Mouse (Mus musculus): ENCODE data around the gene Arhgap10. TPM values are rescaled to one million over a fixed set of nuclear protein-coding genes. Genes with fewer than 3 reads are reported as not detected.
"Not testable (repeated sequence)": the region's sequence is repeated elsewhere in the genome, so short reads cannot be mapped to it uniquely, and the experiment has no call there.

Gene Arhgap10
- polyA plus RNA-seq, 1 experiment from 2014 or later = 25.7 TPM

DNA sequence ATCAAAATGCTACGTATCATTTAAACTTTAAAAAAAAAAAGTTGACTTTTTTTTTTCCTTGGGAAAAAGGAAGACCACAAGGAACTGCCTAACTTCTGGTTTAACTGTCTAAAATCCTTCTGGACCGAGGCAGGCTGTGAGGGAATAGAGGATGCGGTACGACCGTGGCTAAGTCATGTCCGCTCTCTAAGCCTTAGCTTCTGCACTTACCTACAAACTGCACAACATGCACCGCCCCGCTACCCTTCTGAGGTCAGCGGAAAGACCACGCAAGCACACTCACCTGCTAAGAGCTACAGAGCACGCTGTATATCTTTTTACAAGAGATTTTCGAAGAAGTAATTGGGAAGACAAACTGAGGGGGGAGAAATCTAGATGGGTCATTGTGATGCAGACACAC, 186.6 kb downstream of the Arhgap10 start:
- DNase-seq (ENCODE audit: low spot score) = no peak
- no peak overlapping the region for H3K4me3 ChIP-seq
- 90% methylated on average over 12 of the region's 12 CpGs for WGBS

DNA sequence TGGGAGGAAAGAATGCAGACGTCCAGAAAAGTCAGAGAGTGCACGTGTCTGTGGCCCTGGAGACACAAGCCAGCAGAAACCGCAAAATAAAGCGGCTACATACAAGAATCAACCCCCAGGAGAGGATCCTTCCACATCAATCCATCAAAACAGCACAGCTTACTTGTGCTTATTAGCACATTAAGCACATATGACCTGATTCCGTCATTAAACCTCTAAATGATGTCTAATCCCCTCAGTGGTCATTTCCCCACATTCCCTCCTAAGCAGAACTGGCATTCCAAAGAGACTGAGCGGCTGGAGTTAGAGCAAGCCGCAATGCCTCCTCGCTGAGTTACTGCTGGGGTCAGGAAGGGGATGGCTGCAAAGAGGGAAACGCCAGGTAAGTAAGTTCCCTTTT, 187.4 kb downstream of the Arhgap10 start:
- Histone ChIP-seq H3K9me3 (no peaks in the 10 kb centered on the region), H3K27me3 (ENCODE audit: insufficient read depth, poor library complexity, severe bottlenecking) (no peaks in the 10 kb centered on the region), H3K4me1 (peaks cover 29% of the 10 kb centered on the region), H3K4me3 (no peak overlapping the region), H3K36me3 (0 out of 2 replicates have a peak, but pooled peaks cover 12% of the 10 kb centered on the region), H3K27ac (no peak overlapping the region)
- peak; percentile 27 for DNase-seq (ENCODE audit: low spot score)
- WGBS = 77% methylated on average over 9 of the region's 9 CpGs

More for the DNA sequence above, 186.6 kb downstream of the Arhgap10 start:
- H3K36me3 ChIP-seq = 0 out of 2 replicates have a peak, but pooled peaks cover 12% of the 10 kb centered on the region
- peaks cover 29% of the 10 kb centered on the region for H3K4me1 ChIP-seq
- no peak overlapping the region for H3K27ac ChIP-seq
- no peaks in the 10 kb centered on the region for H3K27me3 ChIP-seq (ENCODE audit: insufficient read depth, poor library complexity, severe bottlenecking)
- H3K9me3 ChIP-seq = no peaks in the 10 kb centered on the region

DNA sequence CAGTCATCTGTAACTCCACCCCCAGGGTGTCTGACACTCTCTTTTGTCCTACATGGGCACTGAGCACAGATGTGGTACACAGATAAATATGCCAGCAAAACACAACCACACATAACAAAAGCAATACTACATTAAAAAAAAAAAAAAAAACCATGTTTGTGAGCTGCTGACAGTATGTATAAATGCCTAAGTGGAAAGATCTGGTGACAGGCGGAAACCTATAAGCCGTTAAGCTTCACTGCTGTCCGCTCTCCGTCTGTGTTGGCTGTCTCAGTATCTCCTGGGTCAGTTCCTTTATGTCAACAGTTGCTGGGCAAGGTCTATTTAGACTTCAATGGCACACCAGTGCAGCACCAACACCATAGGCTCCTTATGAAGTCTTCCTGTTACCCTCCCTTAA, 188.0 kb downstream of the Arhgap10 start:
- peaks cover 29% of the 10 kb centered on the region for H3K4me1 ChIP-seq
- WGBS = 33% methylated on average over 4 of the region's 4 CpGs
- no peak overlapping the region for H3K4me3 ChIP-seq
- 0 out of 2 replicates have a peak, but pooled peaks cover 12% of the 10 kb centered on the region for H3K36me3 ChIP-seq
- no peak overlapping the region for H3K27ac ChIP-seq
- no peak for DNase-seq (ENCODE audit: low spot score)
- H3K9me3 ChIP-seq = no peaks in the 10 kb centered on the region
- H3K27me3 ChIP-seq (ENCODE audit: insufficient read depth, poor library complexity, severe bottlenecking) = no peaks in the 10 kb centered on the region

DNA sequence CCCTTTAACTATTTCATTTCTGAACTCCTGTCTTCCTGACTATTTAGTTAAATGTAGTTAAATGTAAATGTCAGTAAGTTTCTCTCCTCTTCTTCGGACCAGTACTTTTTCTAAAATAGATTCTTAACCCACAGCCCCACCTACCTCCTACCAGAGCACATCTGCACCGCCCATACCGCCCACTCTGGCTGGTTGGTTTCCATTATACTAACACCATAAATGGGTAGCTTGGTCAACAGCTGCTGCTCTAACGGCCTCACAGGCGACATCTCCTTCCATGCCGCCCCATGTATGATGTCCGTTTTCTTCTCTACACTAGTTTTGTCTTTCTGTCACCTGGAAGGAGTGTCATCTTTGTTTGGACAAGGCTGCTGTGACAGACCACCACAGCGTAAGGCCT, 189.3 kb downstream of the Arhgap10 start:
- H3K27ac ChIP-seq = no peak overlapping the region
- H3K36me3 ChIP-seq = 0 out of 2 replicates have a peak, but pooled peaks cover 5% of the 10 kb centered on the region
- 90% methylated on average over 8 of the region's 8 CpGs for WGBS
- H3K4me1 ChIP-seq = peaks cover 29% of the 10 kb centered on the region
- H3K9me3 ChIP-seq = no peaks in the 10 kb centered on the region
- no peak overlapping the region for H3K4me3 ChIP-seq
- DNase-seq (ENCODE audit: low spot score) = no peak
- H3K27me3 ChIP-seq (ENCODE audit: insufficient read depth, poor library complexity, severe bottlenecking) = no peaks in the 10 kb centered on the region

DNA sequence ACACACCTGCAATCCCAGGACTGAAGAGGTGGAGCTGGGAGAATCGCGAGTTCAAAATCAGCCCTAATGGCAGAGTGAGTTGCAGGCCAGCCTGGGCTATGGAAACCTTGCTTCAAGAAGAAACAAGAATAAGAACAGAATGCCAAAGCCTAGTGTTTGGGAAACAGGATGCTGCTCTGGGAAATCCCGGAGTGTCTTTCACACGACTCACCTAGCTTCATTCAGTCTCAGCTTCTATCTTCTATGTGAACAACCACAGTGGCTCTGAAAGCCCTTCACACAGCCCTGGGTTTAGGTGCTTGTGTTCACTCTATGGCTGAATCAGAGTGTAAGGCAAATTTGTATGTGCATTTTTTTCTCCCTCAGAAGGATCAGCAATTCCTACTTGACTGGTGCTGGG, 190.4 kb downstream of the Arhgap10 start:
- DNase-seq (ENCODE audit: low spot score) = no peak
- Histone ChIP-seq H3K27ac (no peak overlapping the region), H3K9me3 (no peaks in the 10 kb centered on the region), H3K4me1 (peaks cover 29% of the 10 kb centered on the region), H3K27me3 (ENCODE audit: insufficient read depth, poor library complexity, severe bottlenecking) (no peaks in the 10 kb centered on the region), H3K4me3 (no peak overlapping the region), H3K36me3 (0 out of 2 replicates have a peak, but pooled peaks cover 5% of the 10 kb centered on the region)
- 91% methylated on average over 4 of the region's 4 CpGs for WGBS

DNA sequence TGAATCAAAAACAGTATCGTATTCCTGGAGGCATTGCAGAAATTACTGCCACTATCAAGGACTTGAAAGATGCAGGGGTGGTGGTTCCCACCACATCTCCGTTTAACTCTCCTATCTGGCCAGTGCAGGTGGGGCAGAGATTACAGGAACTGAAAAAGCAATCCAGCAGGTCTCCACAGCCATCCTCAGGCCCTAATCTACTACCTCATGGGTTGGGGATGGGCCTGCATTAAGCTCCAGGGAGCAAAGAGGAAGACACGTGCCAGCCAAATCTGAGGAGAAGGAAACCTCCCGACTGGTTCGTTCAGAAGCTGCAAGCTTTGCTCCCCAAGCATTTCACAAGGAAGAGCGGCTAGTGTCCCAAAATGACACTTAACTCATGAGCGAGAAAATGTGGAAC, 195.0 kb downstream of the Arhgap10 start:
- not testable (repeated sequence) for H3K4me1 ChIP-seq; H3K9me3 ChIP-seq; H3K36me3 ChIP-seq; H3K4me3 ChIP-seq; H3K27ac ChIP-seq; H3K27me3 ChIP-seq (ENCODE audit: insufficient read depth, poor library complexity, severe bottlenecking)
- DNase-seq (ENCODE audit: low spot score) = peak; percentile 53
- WGBS = 86% methylated on average over 6 of the region's 7 CpGs

DNA sequence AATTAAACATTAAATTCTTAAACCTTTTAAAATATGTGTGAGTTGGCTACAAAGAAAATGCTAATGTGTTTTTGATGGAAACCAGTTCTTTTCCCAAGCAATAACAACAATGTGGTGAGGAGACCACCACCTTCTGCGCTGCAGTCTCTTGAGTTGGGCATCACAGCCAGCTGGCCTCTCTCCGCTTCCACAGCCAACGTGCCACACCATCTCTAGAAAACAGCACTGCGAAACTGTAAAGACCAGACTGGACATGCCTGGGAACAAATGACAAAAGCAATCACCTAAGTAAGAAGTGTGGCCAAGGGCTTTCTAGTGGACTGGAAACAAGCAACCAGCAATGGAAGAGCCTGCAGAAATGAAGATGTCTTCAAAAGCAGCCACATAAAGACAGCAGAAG, 195.9 kb downstream of the Arhgap10 start:
- Histone ChIP-seq H3K27ac (no peak overlapping the region), H3K4me3 (no peak overlapping the region), H3K36me3 (no peaks in the 10 kb centered on the region), H3K27me3 (ENCODE audit: insufficient read depth, poor library complexity, severe bottlenecking) (no peaks in the 10 kb centered on the region), H3K4me1 (no peaks in the 10 kb centered on the region), H3K9me3 (no peaks in the 10 kb centered on the region)
- DNase-seq (ENCODE audit: low spot score) = peak; percentile 60
- WGBS = 93% methylated on average over 4 of the region's 4 CpGs

DNA sequence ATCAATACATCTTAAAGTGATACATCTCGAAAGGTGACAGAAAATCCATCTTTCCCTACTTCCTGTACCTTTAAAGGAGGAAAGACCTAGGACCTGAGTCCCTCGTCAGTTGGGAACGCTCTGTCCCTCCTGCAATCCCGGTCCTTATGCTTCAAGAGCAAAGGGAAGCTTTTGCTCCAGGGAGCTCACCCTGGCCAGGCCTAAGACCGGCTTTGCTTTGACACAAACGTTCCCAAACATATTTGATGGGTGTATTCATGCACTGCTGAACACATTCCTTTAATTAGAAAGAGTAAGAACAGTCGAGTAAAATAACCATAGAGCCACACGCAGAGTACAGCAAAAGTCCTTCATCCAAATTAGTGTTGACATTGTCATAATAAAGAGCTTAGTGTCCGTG, 199.2 kb downstream of the Arhgap10 start:
- H3K27me3 ChIP-seq (ENCODE audit: insufficient read depth, poor library complexity, severe bottlenecking) = no peaks in the 10 kb centered on the region

DNA sequence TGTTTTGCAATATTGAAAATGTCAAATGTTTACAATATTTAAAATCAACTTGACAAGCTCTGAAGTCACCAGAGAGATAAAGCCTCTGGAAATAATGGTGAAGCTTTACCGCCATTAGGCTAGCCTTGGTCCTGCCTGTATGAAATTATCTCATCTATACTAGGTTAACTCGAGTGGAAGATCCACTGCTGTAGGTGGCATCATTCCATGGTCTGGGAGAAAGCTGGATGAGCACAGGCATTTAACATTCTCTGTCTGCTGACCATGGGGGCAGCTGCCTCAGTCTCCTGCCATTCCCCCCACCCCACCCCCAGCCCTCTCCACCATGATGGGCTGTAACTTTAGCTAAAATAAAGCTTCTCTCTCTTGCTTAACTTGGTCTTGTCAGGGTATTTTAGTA, 200.0 kb downstream of the Arhgap10 start:
- no peak overlapping the region for H3K4me3 ChIP-seq
- DNase-seq (ENCODE audit: low spot score) = peak; percentile 19
- no peaks in the 10 kb centered on the region for H3K4me1 ChIP-seq
- H3K27me3 ChIP-seq (ENCODE audit: insufficient read depth, poor library complexity, severe bottlenecking) = no peaks in the 10 kb centered on the region
- H3K9me3 ChIP-seq = no peaks in the 10 kb centered on the region
- H3K27ac ChIP-seq = no peak overlapping the region
- WGBS = 83% methylated on average over 2 of the region's 2 CpGs
- no peaks in the 10 kb centered on the region for H3K36me3 ChIP-seq

More for the DNA sequence above, 199.2 kb downstream of the Arhgap10 start:
- no peaks in the 10 kb centered on the region for H3K9me3 ChIP-seq
- H3K4me3 ChIP-seq = no peak overlapping the region
- no peaks in the 10 kb centered on the region for H3K36me3 ChIP-seq
- H3K27ac ChIP-seq = no peak overlapping the region
- WGBS = 85% methylated on average over 9 of the region's 9 CpGs
- DNase-seq (ENCODE audit: low spot score) = peak; percentile 45
- no peaks in the 10 kb centered on the region for H3K4me1 ChIP-seq

DNA sequence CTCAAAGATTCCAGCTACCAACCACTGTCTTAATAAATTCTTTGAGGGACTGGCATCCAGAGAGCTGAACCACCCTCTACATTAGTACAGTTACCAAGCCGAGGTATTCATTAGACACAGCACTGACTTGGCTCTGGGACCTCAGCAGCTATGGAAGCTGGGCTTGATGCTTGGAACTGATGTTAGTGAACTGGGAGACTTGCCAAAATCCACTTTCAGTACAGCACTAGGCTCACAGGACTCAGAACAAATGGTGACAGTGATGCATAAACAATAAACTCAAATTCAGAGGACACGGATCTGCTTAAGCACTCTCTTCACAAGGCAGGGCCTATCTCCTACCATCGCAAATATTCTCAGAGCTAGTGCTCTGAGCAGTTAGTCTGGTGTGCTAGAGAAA, 204.8 kb downstream of the Arhgap10 start:
- Histone ChIP-seq H3K27me3 (ENCODE audit: insufficient read depth, poor library complexity, severe bottlenecking) (no peaks in the 10 kb centered on the region), H3K27ac (no peak overlapping the region), H3K36me3 (peaks cover 4% of the 10 kb centered on the region; the same call in 1 of the 2 replicates), H3K4me3 (no peak overlapping the region), H3K4me1 (no peaks in the 10 kb centered on the region), H3K9me3 (no peaks in the 10 kb centered on the region)
- 85% methylated on average over 3 of the region's 3 CpGs for WGBS
- no peak for DNase-seq (ENCODE audit: low spot score)

DNA sequence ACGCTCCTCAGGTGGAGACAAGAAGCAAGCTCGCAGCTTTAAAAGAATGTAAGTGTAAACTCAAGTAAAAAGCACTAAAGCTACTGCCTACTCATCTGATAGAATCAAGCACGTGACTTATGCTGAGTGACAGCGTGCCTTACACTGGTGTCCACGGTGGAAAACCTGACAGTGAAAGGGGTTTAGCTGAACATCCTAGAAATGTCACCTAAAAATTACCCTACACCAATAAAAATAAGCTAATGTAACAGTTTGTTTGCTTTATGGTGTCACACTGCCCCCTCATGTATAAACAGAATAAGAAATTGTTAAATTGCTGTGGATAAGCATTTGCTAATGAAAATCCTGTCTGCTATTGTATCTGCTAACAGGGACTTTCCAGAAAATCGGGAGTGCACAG, 206.0 kb downstream of the Arhgap10 start:
- Histone ChIP-seq H3K36me3 (peaks cover 4% of the 10 kb centered on the region; the same call in 1 of the 2 replicates), H3K27ac (no peak overlapping the region), H3K4me1 (no peaks in the 10 kb centered on the region), H3K27me3 (ENCODE audit: insufficient read depth, poor library complexity, severe bottlenecking) (no peaks in the 10 kb centered on the region), H3K9me3 (no peaks in the 10 kb centered on the region), H3K4me3 (no peak overlapping the region)
- 84% methylated on average over 6 of the region's 6 CpGs for WGBS
- no peak for DNase-seq (ENCODE audit: low spot score)

DNA sequence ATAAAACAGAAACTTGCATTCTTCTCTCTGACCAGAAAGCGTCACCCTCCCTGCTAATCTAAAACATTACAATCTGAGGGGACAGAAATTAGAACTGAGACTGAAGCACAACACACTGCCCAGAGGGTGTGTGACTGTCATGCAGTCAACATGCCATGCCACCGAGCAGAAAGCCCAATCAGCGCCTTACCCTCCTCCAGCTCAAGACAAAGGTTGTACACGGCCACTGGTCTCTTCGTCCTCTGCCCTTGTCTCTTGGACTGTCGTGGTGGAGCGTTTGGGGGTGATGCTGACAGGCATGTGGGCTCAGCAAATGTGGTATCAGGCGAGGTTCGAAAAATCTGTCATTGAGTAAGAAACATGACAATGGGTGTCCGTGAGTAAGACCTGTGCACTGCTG, 207.2 kb downstream of the Arhgap10 start:
- no peaks in the 10 kb centered on the region for H3K4me1 ChIP-seq
- H3K9me3 ChIP-seq = no peaks in the 10 kb centered on the region
- WGBS = 85% methylated on average over 10 of the region's 10 CpGs
- no peaks in the 10 kb centered on the region for H3K27me3 ChIP-seq (ENCODE audit: insufficient read depth, poor library complexity, severe bottlenecking)
- no peak overlapping the region for H3K27ac ChIP-seq
- no peak for DNase-seq (ENCODE audit: low spot score)
- H3K4me3 ChIP-seq = no peak overlapping the region
- peaks cover 5% of the 10 kb centered on the region; the same call in 1 of the 2 replicates for H3K36me3 ChIP-seq

DNA sequence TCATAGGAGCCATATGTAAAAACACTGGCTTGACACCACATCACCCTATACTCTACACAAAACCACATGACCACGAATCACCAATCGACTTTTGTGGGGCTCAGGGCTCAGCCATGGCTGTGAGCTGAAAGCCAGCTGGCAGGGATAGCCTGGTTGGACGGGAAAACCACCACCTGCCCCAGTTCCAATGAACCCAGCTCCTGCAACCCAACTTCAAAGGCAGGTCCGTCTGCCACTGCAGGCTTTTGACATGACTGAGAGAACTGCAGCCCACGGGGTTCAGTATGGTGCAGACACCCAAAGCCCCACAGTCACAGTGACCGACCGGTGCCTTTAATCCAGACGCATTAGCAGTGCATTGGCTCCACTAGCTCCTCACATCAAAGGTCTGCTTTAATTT, 207.7 kb downstream of the Arhgap10 start:
- 84% methylated on average over 8 of the region's 8 CpGs for WGBS
- H3K27me3 ChIP-seq (ENCODE audit: insufficient read depth, poor library complexity, severe bottlenecking) = no peaks in the 10 kb centered on the region
- no peak overlapping the region for H3K27ac ChIP-seq
- no peaks in the 10 kb centered on the region for H3K4me1 ChIP-seq
- H3K9me3 ChIP-seq = no peaks in the 10 kb centered on the region
- peaks cover 8% of the 10 kb centered on the region; the same call in 1 of the 2 replicates for H3K36me3 ChIP-seq
- no peak for DNase-seq (ENCODE audit: low spot score)
- H3K4me3 ChIP-seq = no peak overlapping the region

DNA sequence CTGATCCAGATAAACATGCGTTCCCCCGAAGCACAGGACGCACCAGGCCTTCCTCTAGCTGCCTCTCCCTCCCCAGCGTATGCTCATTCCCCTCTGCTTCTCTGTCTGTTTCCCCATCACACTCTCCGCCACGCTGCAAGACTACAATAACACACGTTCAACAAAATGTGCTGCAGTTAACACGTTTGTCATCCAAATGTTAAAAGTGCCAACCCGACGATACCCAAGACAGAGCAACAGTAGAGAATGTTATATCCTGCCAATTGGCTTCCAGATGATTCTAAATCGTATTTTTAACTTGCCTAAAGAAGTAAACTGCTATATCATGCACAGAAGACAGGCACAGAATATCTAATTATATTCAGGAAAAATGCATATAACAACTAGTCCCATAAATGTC, 223.2 kb downstream of the Arhgap10 start:
- Histone ChIP-seq H3K27me3 (ENCODE audit: insufficient read depth, poor library complexity, severe bottlenecking) (no peaks in the 10 kb centered on the region), H3K4me1 (0 out of 2 replicates have a peak, but pooled peaks cover under 1% of the 10 kb centered on the region), H3K4me3 (no peak overlapping the region), H3K9me3 (no peaks in the 10 kb centered on the region), H3K27ac (no peak overlapping the region), H3K36me3 (peaks cover 23% of the 10 kb centered on the region)
- WGBS = 90% methylated on average over 11 of the region's 11 CpGs
- no peak for DNase-seq (ENCODE audit: low spot score)

All from heart, embryonic 10.5 days (tissue).